Mouse (Mus musculus) frontal cortex, postnatal 25 days (tissue): ENCODE measurements around the gene Ttyh2.
"Not testable (repeated sequence)": the region's sequence is repeated elsewhere in the genome, so short reads cannot be mapped to it uniquely, and the experiment has no call there.

ENCODE experiments used
- DNase-seq, 2 experiments: peaks; one replicate each; pipeline ENCODE4 v3.0.0; 2022; ENCODE audit warnings: low spot score in 2 of 2

Ttyh2 gene

DNA sequence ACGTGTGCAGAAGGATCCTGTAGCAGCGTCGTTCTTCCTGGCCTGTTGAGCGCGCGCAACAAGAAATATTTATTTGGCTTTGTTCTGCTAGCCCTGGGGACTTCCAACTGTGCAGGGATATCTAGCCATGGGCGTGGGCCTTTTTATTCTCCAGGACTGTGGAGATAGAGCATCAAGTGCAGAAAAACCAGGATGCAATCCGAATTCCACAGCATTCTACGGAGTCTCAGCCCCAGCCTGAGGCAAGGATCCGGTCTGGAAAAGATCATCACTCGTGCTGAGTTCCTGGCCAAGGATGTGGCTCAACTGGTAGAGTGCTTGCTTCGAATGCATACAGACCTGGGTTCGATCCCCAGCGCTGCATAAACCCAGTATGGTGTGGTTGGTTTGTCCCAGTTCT is 13.1 kb upstream of the Ttyh2 start:
- no peak for DNase-seq

DNA sequence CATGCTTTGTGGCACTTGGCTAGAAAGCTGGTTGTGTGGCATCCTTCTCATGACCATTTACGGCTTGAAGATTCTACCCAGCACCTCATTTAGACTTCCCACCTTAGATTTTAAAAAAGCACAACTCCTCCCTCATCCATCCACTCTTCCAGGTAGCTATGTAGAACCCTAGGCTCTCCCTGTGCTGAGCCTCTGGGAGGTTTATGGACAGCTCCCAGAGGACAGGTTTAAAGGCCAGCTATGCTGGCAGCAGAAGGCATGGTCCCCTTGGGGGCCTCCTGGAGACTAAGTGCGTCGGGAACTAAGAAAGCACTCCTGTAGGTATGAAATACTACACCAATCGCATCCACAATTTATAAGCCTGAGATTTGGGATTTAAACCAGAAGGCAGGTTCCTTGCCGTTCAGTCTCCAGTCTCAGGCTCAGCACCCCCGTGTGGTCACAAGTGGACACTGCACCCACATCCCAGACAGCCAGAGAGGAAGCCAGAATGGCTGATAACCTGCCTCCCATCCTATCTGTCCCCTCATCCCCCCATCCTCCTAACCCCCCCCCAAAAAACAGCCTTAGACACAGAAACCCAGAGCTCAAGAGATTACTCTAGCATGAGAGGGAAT is 12.4 kb upstream of the Ttyh2 start:
- peak; percentile 40 to 49 for DNase-seq

DNA sequence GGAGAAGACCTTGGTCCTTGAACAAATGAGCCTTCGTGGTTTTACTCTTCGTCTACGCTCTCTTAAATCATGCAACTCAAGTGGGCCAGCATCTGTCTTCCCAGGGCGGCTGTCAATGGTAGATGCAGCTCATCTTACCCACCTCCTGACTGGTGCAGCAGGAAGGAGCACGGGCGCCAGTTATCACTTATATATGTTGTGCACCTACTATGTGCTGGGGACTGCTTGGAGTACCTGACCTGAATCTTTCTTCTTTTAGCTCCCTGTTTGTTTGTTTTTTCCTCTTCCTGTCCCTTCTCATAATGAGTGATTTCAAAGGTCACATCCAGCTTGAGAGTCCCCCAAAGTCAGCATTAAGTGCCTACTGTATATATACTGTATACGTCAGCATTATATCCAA is 11.1 kb upstream of the Ttyh2 start:
- DNase-seq = no peak

DNA sequence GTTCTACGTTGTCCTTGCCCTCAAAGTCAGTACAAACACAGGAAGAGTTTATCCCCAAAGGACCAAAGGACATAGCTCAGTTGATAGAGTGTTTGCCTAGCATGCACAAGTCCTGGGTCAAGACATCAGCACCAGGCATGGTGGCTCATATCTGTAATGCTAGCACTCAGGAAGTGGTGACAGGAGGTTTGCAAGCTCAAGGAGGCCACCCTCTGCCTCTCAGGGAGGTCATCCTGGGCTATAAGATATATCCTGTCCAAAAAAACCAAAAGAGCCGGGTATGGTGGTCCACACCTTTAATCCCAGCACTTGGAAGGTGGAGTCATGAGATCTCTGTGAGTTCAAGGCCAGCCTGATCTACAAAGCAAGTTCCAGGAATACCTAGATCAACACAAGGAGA is 9.8 kb upstream of the Ttyh2 start:
- DNase-seq = no peak

- DNase-seq = no peak
These were observed 8.4 kb upstream of the Ttyh2 start for GRCm38 (mm10) chr11:114666786-114667185.

DNA sequence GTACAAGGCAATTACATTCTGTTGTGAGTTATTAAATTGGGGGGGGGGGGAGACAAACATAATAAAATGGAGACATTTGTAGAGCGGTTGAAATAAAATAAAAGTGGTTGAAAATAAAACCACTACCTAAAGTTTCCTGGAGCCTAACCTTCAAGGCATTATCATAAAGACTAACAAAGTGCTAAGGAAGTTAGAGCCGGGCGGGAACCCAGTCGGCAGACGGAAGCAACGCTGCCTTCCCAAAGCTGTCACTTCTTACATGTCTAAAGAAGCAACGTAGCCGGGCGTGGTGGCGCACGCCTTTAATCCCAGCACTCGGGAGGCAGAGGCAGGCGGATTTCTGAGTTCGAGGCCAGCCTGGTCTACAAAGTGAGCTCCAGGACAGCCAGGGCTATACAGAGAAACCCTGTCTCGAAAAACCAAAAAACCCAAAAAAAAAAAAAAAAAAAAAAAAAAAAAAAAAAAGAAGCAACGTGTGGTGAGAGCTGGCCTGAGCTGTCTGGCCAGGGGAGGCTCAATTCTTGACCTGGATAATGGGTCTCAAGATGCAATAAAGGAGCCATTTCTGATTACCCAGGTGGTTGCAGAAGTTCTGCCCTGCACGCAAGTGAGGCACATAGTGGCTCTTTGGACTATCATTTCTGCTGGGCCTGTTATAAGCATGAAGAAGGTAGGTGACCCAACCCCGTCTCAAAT is 7.8 kb upstream of the Ttyh2 start:
- no peak for DNase-seq

DNA sequence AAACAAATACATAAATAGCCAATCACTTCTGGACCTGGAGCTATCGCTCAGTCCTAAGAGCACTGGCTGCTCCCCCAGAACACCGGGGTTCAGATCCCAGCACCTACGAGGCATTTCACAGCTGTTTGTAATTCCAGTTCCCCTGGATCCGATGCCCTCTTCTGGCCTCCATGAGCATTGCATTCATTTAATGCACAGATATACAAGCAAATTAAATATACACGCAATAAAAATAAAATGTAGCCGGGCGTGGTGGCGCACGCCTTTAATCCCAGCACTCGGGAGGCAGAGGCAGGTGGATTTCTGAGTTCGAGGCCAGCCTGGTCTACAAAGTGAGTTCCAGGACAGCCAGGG is 7.3 kb upstream of the Ttyh2 start:
- DNase-seq = peak in 1 of 2 experiments; percentile 29

DNA sequence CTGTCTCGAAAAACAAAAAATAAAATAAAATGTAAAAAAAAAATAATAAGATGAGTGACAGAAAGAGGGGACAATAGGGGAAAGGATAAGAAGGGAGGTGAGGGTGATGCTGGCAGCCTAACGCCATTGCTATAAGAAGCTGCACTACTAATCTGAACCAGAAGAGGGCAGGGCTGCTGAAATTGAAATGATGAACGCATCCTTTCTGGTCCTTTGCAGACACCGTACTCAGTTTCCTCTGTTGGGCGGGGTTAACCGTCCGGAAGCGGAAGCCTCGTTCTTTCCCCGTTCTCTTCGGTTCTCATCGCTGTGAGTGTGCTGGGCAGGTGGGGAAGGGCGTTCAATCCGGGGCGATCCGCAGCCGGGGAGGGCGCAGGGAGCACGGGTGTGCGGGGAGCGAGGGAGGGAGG is 6.9 kb upstream of the Ttyh2 start, which contains the start of gene Rpl38:
Gene Rpl38 (plus strand): TSS at position 224 of the 410 bp plus-strand sequence.
- peak; percentile 85 to 95 for DNase-seq

- DNase-seq = peak; percentile 67 to 71
These were observed 6.2 kb upstream of the Ttyh2 start for GRCm38 (mm10) chr11:114668741-114669623.

DNA sequence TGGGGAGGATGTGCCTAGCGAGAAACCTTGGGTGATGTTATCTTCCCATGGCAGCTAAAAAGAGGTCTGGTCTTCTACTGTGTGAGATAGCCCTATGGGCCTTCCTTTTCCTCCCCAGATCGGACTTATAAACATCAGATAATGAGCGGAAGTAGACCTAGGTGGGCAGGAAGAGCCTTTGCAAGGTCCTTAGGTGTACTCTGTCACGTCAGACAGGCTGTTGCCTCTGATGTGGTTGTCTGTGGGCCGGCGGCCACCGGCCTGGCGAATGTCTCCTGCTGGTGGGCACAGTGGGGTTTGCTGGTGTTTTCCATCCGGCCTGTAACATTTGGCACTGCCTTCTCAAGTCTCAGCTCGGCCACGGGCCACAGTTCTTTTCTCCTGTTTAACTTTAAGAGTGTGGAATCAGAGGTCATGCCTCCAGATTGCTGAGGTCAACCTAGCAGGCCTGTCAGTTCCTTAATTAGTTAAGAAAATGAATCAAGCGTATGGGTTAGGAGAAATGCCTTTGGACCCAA is 5.5 kb upstream of the Ttyh2 start:
- no peak for DNase-seq

GRCm38 (mm10) chr11:114671147-114671546 is 4.1 kb upstream of the Ttyh2 start:
- DNase-seq = no peak

GRCm38 (mm10) chr11:114672794-114673718 is 2.2 kb upstream of the Ttyh2 start:
- peak; percentile 20 to 41 for DNase-seq

DNA sequence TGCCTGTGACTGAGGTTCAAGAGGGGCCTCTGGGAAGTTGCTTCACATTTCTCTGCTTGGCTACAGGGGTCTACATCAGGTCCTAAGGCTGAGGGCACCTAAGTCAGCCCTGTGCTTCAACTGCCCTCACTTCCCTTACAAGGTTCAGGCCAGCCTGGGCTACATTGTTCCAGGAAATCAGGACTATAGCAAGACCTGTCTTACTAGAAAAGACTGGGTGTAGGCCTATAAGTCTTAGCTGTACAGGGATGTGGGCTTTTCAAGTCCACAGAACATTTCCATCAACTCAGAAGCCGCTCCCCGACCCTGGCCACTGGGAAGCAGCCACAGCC is 1.5 kb upstream of the Ttyh2 start:
- DNase-seq = no peak

DNA sequence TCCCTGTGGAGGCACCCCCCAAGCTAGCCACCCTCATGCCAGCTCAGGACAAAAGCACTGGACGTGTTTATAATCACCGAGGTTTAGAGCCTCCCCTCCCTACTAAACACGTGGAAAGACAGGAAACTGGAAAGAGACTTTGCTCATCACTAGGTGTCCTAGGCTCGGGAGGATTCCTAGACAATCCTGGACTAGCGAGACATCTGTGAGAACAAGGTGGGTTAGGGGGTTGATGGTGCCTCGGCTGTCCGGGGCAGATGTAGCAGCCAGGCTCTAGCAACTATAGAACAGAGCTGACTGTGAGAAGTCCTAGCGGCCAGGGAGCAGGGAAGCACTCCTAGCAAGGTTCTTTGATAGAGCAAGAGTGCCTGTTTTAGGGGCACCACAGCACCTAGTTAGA is 1.1 kb upstream of the Ttyh2 start:
- no peak for DNase-seq

- DNase-seq = not testable (repeated sequence)
These were observed 435 bp upstream of the Ttyh2 start for GRCm38 (mm10) chr11:114674796-114675195.

DNA sequence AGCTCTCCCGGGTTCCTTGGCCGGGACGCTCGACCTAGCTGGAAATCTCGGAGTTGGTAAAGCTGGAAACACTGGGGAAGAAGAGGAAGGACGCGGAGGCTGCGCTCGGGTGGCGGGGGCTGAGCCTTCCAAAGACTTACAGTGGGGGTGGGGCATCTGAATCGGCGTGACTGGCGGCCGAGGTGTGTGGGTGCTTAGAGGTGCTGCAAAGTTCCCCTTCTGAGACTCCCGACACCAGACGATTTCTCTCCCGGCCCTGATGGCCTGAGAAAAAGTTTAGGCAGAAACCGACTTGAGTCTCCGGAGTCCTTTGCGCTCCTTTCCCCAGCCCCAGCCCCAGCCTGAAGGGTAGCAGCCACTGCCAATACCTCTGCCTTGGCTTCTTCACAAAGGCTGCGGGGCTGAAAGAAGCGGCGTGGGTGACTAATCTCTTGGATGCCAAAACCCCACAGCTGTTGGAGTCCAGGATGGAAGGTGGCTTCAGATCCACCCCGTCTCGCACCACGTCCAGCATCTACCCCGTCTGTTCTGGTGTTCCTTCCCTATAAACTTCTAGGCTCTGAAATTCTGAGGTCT is 683 bp downstream of the Ttyh2 start:
- no peak for DNase-seq

DNA sequence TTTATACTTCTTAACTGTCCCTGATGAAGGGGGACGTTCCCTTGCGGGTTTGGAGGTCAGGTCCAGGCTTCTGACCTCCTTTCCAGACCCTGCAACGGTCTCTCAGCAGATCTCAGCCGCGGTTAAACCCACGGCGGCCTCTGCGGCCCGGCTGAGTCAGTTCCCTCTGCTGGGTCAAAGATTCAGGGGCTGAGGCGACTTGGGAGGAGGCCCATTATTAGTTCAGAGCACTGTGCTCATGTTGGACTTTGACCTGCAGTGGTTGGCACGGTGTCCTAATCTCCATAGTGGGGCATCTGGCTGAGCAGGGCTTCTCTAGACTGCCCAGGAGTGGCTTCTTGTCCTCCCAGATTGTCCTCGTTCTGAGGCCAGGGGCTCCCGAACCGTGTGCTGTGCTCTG is 1.2 kb downstream of the Ttyh2 start:
- no peak for DNase-seq

GRCm38 (mm10) chr11:114676896-114677530 is 1.8 kb downstream of the Ttyh2 start:
- DNase-seq = no peak

DNA sequence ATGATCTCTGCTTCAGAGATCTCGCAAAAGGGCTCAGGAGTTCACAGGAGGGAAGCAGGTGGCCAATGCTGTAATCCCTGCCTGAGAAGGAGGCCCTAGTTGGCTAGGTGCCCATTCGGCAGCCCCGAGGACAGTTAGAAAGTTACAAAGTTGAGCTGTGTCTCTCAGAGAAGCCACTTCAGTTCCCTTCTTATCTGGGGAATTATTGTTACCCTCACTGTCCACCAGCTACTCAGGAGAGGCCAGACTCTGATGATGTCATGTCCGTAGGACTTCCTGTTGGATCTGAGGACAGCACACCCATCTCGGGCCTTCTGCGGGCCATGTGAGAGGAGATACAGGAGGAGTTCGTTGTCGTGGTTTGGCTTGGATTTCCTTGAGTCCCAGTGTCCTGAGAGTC is 4.4 kb downstream of the Ttyh2 start:
- DNase-seq = no peak

DNA sequence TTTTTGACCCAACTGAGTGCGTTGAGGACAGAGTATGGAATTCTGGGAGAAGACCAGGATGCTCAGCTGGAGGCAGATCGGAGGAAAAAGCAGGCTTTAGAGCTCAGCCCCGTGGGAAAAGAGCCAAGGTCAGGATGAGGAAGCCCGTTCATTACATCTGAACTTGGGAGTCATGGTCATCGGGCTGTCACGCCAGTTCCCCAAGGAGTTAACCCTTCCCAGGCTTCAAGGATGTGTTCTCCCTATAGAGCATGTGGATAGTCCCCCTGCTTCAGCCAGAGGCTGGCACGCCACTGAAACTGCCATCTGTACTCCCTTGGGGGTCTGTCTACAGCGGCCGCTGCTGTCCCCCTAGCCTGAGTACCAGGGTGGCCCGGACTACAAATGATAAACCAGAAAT is 5.1 kb downstream of the Ttyh2 start:
- DNase-seq = no peak

DNA sequence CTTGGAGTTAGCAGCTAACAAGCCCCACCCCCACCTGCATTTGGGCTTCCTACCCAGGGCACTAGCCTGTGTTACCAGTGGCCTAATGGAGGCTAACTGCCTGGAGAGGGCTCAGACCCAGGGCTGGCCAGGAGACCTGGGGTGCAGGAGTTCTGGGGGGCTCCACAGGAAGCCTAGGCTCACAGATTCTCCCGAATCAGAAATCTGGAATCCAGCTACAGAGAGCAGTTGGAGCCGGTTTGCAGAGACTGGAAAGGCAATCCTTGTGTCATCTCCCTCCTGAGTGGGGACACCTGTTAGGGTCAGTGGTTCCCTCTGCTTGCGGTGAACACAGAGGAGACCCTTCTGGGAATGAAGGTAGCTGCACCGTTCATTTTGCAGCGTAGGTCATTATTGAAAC is 5.8 kb downstream of the Ttyh2 start:
- no peak for DNase-seq
